Mouse (Mus musculus): ENCODE measurements around the gene Nfx1.

- TF ChIP-seq CTCF (IDR thresholded peaks at IDR 0.05; ENCODE audit: extremely low read depth, insufficient read depth, low read length) (no peak), POLR2A (IDR thresholded peaks at IDR 0.05; ENCODE audit: extremely low read depth, insufficient read depth, low read length) (no peak)
Observed at GRCm38 (mm10) chr4:41042880-41043279, 72.2 kb downstream of the Nfx1 start.

All from cortical plate, adult 2 months (tissue).